ENCODE assay signal across 32 mouse cellular contexts in genomic region chr5:120493873-120494395, GRCm38 (mm10). TPM values are rescaled to one million over a fixed set of nuclear protein-coding genes. Genes with fewer than 3 reads are reported as not detected.
A peak's percentile ranks its signal among the peaks of the same experiment; 100 is the strongest.
DNase-seq lines count a peak whose midpoint lies in the region; ATAC-seq and TF ChIP-seq lines count a peak whose summit lies in the region.
"Had no signal": no experiment of that assay in that cellular context is flagged by ENCODE, and none has a peak within 500 bp of the region (broad histone marks: within the 10 kb centered on the region; RNA-seq: fewer than 3 reads in every experiment).

No protein-coding gene starts in this region.

- no peak overlapping the region for H3K4me2 ChIP-seq in forebrain, embryonic 13.5 days
- no peak overlapping the region for H3K4me2 ChIP-seq in forebrain, embryonic 15.5 days (replicated peaks)
- H3K4me2 ChIP-seq in hindbrain, embryonic 13.5 days: no peak overlapping the region
- H3K4me2 ChIP-seq in liver, embryonic 12.5 days: no peak overlapping the region
- H3K4me2 ChIP-seq: heart, embryonic 13.5 days; midbrain, embryonic 11.5 days had no signal

- H3K27ac ChIP-seq in forebrain, embryonic 13.5 days: peak overlapping the region; percentile 3; the same call in 1 of the 2 replicates
- no peak overlapping the region for H3K27ac ChIP-seq in forebrain, embryonic 15.5 days (replicated peaks)
- peak overlapping the region; percentile 79 for H3K27ac ChIP-seq in layer of hippocampus, adult 2 months
- 0 out of 2 replicates have a peak overlapping the region, but pooled peaks have one; percentile 6 for H3K27ac ChIP-seq in hindbrain, embryonic 13.5 days
- H3K27ac ChIP-seq in liver, embryonic 12.5 days: no peak overlapping the region
- H3K27ac ChIP-seq: forebrain, embryonic 10.5 days; heart, embryonic 13.5 days; limb, embryonic 10.5 days; macrophage had no signal

- TF ChIP-seq CTCF in layer of hippocampus, adult 2 months (conservative IDR thresholded peaks at IDR 0.05): no peak

- WGBS in forebrain, embryonic 13.5 days: 79% methylated on average over 9 of the region's 9 CpGs
- WGBS in forebrain, embryonic 15.5 days: 77% methylated on average over 9 of the region's 9 CpGs
- 66% methylated on average over 9 of the region's 9 CpGs for WGBS in hindbrain, embryonic 13.5 days
- 86% methylated on average over 9 of the region's 9 CpGs for WGBS in liver, embryonic 12.5 days (ENCODE audit: insufficient replicate concordance)

- no peaks in the 10 kb centered on the region for H3K9me3 ChIP-seq in forebrain, embryonic 13.5 days (replicated peaks)
- no peaks in the 10 kb centered on the region for H3K9me3 ChIP-seq in forebrain, embryonic 15.5 days
- H3K9me3 ChIP-seq in hindbrain, embryonic 13.5 days: no peaks in the 10 kb centered on the region
- H3K9me3 ChIP-seq in liver, embryonic 12.5 days (replicated peaks): no peaks in the 10 kb centered on the region
- H3K9me3 ChIP-seq: forebrain, embryonic 10.5 days; heart, embryonic 13.5 days; limb, embryonic 10.5 days had no signal

- no peak overlapping the region for H3K4me3 ChIP-seq in forebrain, embryonic 13.5 days
- H3K4me3 ChIP-seq in forebrain, embryonic 15.5 days: no peak overlapping the region
- H3K4me3 ChIP-seq in layer of hippocampus, adult 2 months: no peak overlapping the region
- no peak overlapping the region for H3K4me3 ChIP-seq in hindbrain, embryonic 13.5 days
- H3K4me3 ChIP-seq in liver, embryonic 12.5 days: no peak overlapping the region
- H3K4me3 ChIP-seq: forebrain, embryonic 10.5 days; heart, adult 2 months; heart, embryonic 13.5 days; left cerebral cortex, adult 2 months; limb, embryonic 10.5 days had no signal

- no peak for DNase-seq in layer of hippocampus, adult 2 months (ENCODE audit: low spot score in 2 of 2)
- DNase-seq in layer of hippocampus, postnatal 36 days: no peak
- DNase-seq in MN1 (ENCODE audit: low spot score): peak; percentile 26
- DNase-seq in liver: no peak
- DNase-seq: adrenal gland, postnatal 36 days; cerebellum, adult 2 months; gastrocnemius, postnatal 14 days; heart, adult 2 months; heart, postnatal 14 days; kidney, postnatal 4 days; liver, postnatal 0 days; thymus, adult 18-20 months; thymus, postnatal 4 days had no signal

- no peak for ATAC-seq in forebrain, embryonic 13.5 days
- ATAC-seq in forebrain, embryonic 15.5 days (replicated peaks): no peak
- no peak for ATAC-seq in hindbrain, embryonic 13.5 days (ENCODE audit: low FRiP score)
- no peak for ATAC-seq in liver, embryonic 12.5 days
- ATAC-seq: inflammation-experienced regulatory T-cells, adult 6 months; liver, postnatal 0 days; lung, postnatal 0 days; Patski had no signal

- H3K9ac ChIP-seq in forebrain, embryonic 13.5 days: no peak overlapping the region
- H3K9ac ChIP-seq in forebrain, embryonic 15.5 days (replicated peaks): no peak overlapping the region
- H3K9ac ChIP-seq in hindbrain, embryonic 13.5 days: peak overlapping the region; percentile 35; the same call in 1 of the 2 replicates
- no peak overlapping the region for H3K9ac ChIP-seq in liver, embryonic 12.5 days
- H3K9ac ChIP-seq: heart, embryonic 13.5 days; liver, postnatal 0 days had no signal

- peaks cover 12% of the 10 kb centered on the region for H3K4me1 ChIP-seq in forebrain, embryonic 13.5 days
- peaks cover 14% of the 10 kb centered on the region for H3K4me1 ChIP-seq in forebrain, embryonic 15.5 days
- peaks cover 30% of the 10 kb centered on the region; the same call in 1 of the 2 replicates for H3K4me1 ChIP-seq in hindbrain, embryonic 13.5 days (replicated peaks)
- H3K4me1 ChIP-seq in liver, embryonic 12.5 days: peaks cover 5% of the 10 kb centered on the region; the same call in 1 of the 2 replicates
- H3K4me1 ChIP-seq: forebrain, embryonic 10.5 days; limb, embryonic 10.5 days had no signal

- peaks cover 41% of the 10 kb centered on the region for H3K36me3 ChIP-seq in forebrain, embryonic 13.5 days (ENCODE audit: poor library complexity, severe bottlenecking)
- 0 out of 2 replicates have a peak, but pooled peaks cover 10% of the 10 kb centered on the region for H3K36me3 ChIP-seq in forebrain, embryonic 15.5 days
- H3K36me3 ChIP-seq in hindbrain, embryonic 13.5 days: peaks cover 66% of the 10 kb centered on the region
- peaks cover 61% of the 10 kb centered on the region for H3K36me3 ChIP-seq in liver, embryonic 12.5 days

- no peaks in the 10 kb centered on the region for H3K27me3 ChIP-seq in forebrain, embryonic 13.5 days
- H3K27me3 ChIP-seq in forebrain, embryonic 15.5 days: no peaks in the 10 kb centered on the region
- no peaks in the 10 kb centered on the region for H3K27me3 ChIP-seq in hindbrain, embryonic 13.5 days
- no peaks in the 10 kb centered on the region for H3K27me3 ChIP-seq in liver, embryonic 12.5 days (replicated peaks)
- H3K27me3 ChIP-seq: heart, embryonic 13.5 days; Patski had no signal

RNA-seq across cellular contexts. Expression of gene Plbd2, which starts 9.5 kb away (rescaled TPM):
- 22.8 and 22.9 TPM in 2 replicates for polyA plus RNA-seq in forebrain, embryonic 13.5 days (2015; fragmentation: Nextera tagmentation; extraction: Ambion mirVana)
- 24.0 and 25.6 TPM in 2 replicates for polyA plus RNA-seq in forebrain, embryonic 15.5 days (2015; fragmentation: Nextera tagmentation; extraction: Ambion mirVana)
- 10 to 100 TPM; 62.6 to 66.0 TPM for total RNA-seq in layer of hippocampus, adult 2 months (2021)
- 10 to 100 TPM; 56.8 to 58.7 TPM for total RNA-seq in layer of hippocampus, postnatal 36 days (2021)
- polyA plus RNA-seq in hindbrain, embryonic 13.5 days (2015; fragmentation: Nextera tagmentation; extraction: Ambion mirVana): 31.8 and 32.3 TPM in 2 replicates
- 23.2 and 27.4 TPM in 2 replicates for polyA plus RNA-seq in liver, embryonic 12.5 days (2016; fragmentation: Nextera tagmentation; extraction: Ambion mirVana)

RNA-seq across cellular contexts. Expression of gene Slc8b1, which starts 17.0 kb away (rescaled TPM):
- polyA plus RNA-seq in forebrain, embryonic 13.5 days (2015; fragmentation: Nextera tagmentation; extraction: Ambion mirVana): 2.1 and 2.5 TPM in 2 replicates
- polyA plus RNA-seq in forebrain, embryonic 15.5 days (2015; fragmentation: Nextera tagmentation; extraction: Ambion mirVana): 2.2 and 2.4 TPM in 2 replicates
- total RNA-seq in layer of hippocampus, adult 2 months (2021): 10 to 100 TPM in 1 of 2 experiments, 1 to 10 TPM in 1; 8.7 to 12.1 TPM
- total RNA-seq in layer of hippocampus, postnatal 36 days (2021): 1 to 10 TPM; 7.6 to 8.7 TPM
- 2.5 and 4.1 TPM in 2 replicates for polyA plus RNA-seq in hindbrain, embryonic 13.5 days (2015; fragmentation: Nextera tagmentation; extraction: Ambion mirVana)
- polyA plus RNA-seq in liver, embryonic 12.5 days (2016; fragmentation: Nextera tagmentation; extraction: Ambion mirVana): 4.2 and 6.0 TPM in 2 replicates

RNA-seq across cellular contexts. Expression of gene Sds, which starts 17.6 kb away (rescaled TPM):
- not detected in 2 replicates for polyA plus RNA-seq in forebrain, embryonic 13.5 days (2015; fragmentation: Nextera tagmentation; extraction: Ambion mirVana)
- not detected in 2 replicates for polyA plus RNA-seq in forebrain, embryonic 15.5 days (2015; fragmentation: Nextera tagmentation; extraction: Ambion mirVana)
- total RNA-seq in layer of hippocampus, adult 2 months (2021): under 1 TPM in 1 of 2 experiments, not detected in 1; 0.31 TPM
- not detected for total RNA-seq in layer of hippocampus, postnatal 36 days (2021)
- polyA plus RNA-seq in hindbrain, embryonic 13.5 days (2015; fragmentation: Nextera tagmentation; extraction: Ambion mirVana): not detected in 2 replicates
- polyA plus RNA-seq in liver, embryonic 12.5 days (2016; fragmentation: Nextera tagmentation; extraction: Ambion mirVana): not detected in 2 replicates
- total RNA-seq: adrenal gland, adult 18-20 months; gastrocnemius, postnatal 14 days; heart, postnatal 14 days; monocyte, adult 5-6 weeks had no signal
- polyA plus RNA-seq: embryonic facial prominence, embryonic 11.5 days; forebrain, embryonic 10.5 days; heart, embryonic 13.5 days; inflammation-experienced regulatory T-cells, adult 6 months; kidney, embryonic 16.5 days; limb, embryonic 10.5 days; lung, postnatal 0 days; macrophage; midbrain, embryonic 11.5 days; neural tube, embryonic 11.5 days; small intestine, adult 2 months had no signal

RNA-seq across cellular contexts. Expression of gene Sdsl, which starts 21.3 kb away (rescaled TPM):
- 4.8 and 5.1 TPM in 2 replicates for polyA plus RNA-seq in forebrain, embryonic 13.5 days (2015; fragmentation: Nextera tagmentation; extraction: Ambion mirVana)
- polyA plus RNA-seq in forebrain, embryonic 15.5 days (2015; fragmentation: Nextera tagmentation; extraction: Ambion mirVana): 2.3 and 2.6 TPM in 2 replicates
- 1 to 10 TPM; 7.9 to 8.5 TPM for total RNA-seq in layer of hippocampus, adult 2 months (2021)
- total RNA-seq in layer of hippocampus, postnatal 36 days (2021): 1 to 10 TPM; 6.9 to 8.3 TPM
- 6.4 and 6.7 TPM in 2 replicates for polyA plus RNA-seq in hindbrain, embryonic 13.5 days (2015; fragmentation: Nextera tagmentation; extraction: Ambion mirVana)
- 1.1 TPM in 2 replicates for polyA plus RNA-seq in liver, embryonic 12.5 days (2016; fragmentation: Nextera tagmentation; extraction: Ambion mirVana)
- total RNA-seq: monocyte, adult 5-6 weeks had no signal
- polyA plus RNA-seq: inflammation-experienced regulatory T-cells, adult 6 months; macrophage had no signal

Comparison
In these comparisons a context has a peak if more than half of its experiments do, and no peak if none do; other contexts are left out.
1. H3K27ac ChIP-seq: peak in forebrain, embryonic 13.5 days (single experiment), layer of hippocampus, adult 2 months (single experiment) and hindbrain, embryonic 13.5 days (single experiment); none in forebrain, embryonic 15.5 days (single experiment) and liver, embryonic 12.5 days (single experiment).